Mouse (Mus musculus) ovary, postnatal 36 days (tissue): ENCODE results near the gene Plin2.
"Not testable (repeated sequence)": the region's sequence is repeated elsewhere in the genome, so short reads cannot be mapped to it uniquely, and the experiment has no call there.

Experiments
- DNase-seq: peaks from one replicate; pipeline ENCODE4 v3.0.0; 2022; ENCODE audit warnings: low spot score, mixed read lengths

The Plin2 gene

GRCm38 (mm10) chr4:86683280-86683679 is 13.4 kb upstream of the Plin2 start:
- DNase-seq = no peak

DNA sequence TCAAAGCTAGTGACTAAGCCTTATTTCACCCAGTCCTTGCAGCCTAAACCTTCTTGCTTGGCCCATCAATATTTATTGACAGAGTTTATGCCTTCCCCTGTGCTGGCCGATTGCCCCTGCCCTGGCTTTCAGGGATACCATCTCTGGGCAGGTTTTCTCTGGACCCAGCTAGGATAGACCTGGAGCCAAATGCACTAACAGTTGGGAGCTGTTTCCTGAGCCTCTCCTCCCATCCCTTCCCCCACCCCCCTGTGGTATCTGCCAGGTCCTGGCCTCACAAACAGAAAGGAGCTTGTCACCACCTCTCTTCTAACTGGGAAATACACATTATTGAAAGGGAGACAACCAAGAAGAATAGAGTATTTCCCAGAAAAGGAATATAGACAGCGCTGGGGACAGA is 12.0 kb upstream of the Plin2 start:
- no peak for DNase-seq

DNA sequence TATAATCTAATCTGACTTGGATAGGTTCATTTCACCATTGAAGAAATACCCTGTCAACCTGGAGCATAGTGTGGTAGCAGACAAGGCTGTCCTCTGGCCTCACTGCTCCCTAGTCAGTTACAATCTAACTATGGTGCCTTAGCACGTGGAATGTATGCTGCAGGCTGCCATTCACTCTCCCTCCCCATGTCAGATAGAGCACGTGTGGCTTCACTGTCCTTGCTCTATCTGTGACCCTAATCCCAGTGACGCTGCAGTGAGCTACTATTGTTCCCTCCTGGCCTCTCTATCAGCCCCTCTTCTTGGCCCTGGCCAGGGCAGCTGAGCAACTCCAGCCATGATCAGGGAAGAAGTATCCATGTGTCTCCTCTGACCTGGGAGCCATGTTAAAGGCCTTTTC is 11.6 kb upstream of the Plin2 start:
- DNase-seq = no peak

GRCm38 (mm10) chr4:86679686-86680085 is 9.8 kb upstream of the Plin2 start:
- DNase-seq = no peak

- no peak for DNase-seq
These were observed 6.9 kb upstream of the Plin2 start for GRCm38 (mm10) chr4:86676756-86677155.

GRCm38 (mm10) chr4:86674739-86675138 is 4.9 kb upstream of the Plin2 start:
- DNase-seq = not testable (repeated sequence)

GRCm38 (mm10) chr4:86674150-86674549 is 4.3 kb upstream of the Plin2 start:
- not testable (repeated sequence) for DNase-seq

DNA sequence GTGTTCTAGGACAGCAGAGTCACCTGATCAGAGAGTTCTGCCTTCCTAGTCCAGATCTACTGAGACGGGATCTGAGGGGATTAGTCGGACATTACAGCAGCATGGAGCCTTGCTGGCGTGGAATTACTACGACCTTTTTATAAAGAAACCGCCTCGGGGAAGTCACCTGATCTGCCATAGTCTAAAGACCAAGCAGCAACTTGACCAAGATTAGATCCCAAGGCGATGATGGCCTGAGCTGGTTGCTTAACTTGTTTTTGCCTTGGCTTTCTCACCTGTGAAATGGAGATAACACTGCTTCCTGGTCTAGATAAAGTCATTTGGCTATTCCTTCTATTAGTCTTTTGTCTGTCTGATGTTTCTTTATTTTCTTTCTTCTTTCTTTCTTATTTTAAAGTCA is 2.6 kb upstream of the Plin2 start:
- DNase-seq = no peak

- DNase-seq = no peak
These were observed 1.9 kb upstream of the Plin2 start for GRCm38 (mm10) chr4:86671803-86672202.

DNA sequence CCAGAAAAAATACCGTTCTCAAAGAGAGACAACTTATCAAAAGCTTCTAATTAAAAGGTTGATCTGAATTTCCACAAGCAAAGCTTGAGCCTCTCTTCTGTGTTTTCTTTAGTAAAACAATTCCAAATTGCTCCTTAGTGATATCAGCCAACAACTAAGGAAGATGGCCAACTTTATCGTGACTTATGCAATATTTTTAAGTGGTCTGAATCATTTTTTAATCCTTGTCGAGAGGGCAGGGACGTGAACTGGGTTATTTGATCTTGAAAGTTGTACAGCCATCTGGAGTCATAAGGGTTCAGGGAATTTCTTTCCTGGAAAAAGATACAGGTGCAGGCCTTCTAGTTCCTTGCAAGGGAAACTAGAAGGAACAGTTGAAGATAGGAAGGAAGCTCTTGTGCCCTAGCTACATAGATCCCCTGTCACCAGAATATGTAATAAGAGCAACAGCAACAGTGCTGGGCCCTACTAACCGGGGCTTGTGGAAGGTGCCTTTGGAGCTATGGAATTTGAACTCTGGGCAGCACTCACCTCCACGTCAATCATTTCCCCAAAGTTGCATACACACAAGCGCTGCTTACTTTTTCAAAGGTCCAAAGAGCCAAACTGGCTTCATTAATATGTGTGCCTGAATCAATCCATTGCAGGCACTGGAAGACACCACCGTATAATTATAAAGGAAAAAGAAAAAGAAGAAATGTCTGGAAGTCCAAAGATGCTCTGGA is 884 bp upstream of the Plin2 start:
- no peak for DNase-seq

DNA sequence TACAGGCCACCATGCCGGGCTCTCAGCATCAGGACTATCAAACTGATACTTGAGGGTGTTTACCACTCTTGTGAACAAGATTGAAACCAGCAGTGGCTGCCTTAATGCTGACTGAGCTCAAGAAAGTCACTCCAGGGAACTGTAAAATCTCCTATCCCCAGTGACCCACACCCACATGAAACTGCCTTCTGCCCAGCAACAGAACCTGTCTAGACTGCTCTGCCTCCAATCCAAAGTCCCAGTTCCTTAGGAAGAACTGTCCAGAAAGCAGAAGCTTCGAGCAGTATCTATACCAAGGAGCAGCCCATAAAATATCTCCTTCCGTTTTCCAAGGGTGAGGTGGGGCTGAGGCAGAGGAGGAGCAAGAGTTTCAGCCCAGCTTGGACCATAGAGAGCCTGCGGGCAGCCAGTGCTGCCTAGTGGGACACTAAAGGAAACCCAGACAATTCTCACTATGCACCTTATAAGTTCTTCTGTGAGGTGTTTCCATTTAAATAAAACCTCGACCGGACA is 563 bp downstream of the Plin2 start:
- not testable (repeated sequence) for DNase-seq

- no peak for DNase-seq
These were observed 1.4 kb downstream of the Plin2 start for GRCm38 (mm10) chr4:86668290-86669000.

GRCm38 (mm10) chr4:86665596-86665995 is 4.3 kb downstream of the Plin2 start:
- DNase-seq = no peak

DNA sequence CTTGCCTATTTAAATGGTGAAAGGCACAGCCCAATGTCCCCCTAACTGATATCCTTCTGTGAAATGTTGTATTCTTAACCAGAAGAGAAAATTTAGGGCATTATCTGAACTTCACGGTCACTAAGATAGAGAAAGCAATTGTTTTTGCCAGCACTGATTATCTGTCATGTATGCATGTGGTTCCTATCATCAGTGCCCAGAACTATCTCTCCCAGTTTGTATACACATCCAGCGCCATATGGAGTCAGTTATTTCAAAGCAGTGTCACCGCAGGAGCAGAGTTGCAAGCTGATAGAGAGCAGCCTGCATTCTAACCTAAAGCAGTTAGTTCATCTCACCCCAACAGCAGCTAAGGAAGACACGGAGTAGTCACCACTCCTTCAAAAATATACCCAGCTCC is 5.9 kb downstream of the Plin2 start:
- DNase-seq = no peak

DNA sequence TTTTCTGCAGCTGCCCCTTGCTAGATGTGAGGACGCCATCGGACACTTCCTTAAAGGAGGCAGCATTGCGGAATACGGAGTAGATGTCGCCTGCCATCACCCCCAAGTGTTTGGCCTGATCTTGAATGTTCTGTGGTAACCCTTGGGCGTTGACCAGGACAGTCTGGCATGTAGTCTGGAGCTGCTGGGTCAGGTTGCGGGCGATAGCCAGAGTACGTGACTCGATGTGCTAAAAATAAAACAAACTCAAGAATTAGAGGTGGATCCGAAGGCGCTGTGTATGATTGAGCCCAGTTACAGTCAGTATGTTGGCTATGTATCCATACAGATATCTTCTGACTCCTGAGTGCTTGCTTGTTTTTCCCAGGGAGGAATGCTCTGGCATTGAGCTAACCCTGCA is 12.7 kb downstream of the Plin2 start:
- DNase-seq = no peak

DNA sequence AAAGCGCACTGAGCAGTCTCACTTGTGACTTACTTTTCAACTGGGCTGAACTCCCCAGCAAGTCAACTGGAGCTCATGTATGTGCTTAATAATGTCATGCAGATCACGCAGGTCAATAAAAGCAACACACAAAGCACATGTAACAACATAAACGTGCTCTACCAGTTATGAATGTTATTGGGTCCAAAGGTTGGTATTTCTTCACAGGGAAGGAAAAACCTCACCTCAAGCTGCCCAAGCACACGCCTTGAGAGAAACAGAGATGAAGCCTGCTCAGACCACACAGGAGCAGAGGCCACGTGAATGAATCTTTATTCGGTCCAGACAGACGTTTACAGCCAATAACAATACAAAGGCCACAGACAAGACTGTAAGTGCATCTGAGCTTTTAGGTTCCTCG is 13.4 kb downstream of the Plin2 start:
- not testable (repeated sequence) for DNase-seq

DNA sequence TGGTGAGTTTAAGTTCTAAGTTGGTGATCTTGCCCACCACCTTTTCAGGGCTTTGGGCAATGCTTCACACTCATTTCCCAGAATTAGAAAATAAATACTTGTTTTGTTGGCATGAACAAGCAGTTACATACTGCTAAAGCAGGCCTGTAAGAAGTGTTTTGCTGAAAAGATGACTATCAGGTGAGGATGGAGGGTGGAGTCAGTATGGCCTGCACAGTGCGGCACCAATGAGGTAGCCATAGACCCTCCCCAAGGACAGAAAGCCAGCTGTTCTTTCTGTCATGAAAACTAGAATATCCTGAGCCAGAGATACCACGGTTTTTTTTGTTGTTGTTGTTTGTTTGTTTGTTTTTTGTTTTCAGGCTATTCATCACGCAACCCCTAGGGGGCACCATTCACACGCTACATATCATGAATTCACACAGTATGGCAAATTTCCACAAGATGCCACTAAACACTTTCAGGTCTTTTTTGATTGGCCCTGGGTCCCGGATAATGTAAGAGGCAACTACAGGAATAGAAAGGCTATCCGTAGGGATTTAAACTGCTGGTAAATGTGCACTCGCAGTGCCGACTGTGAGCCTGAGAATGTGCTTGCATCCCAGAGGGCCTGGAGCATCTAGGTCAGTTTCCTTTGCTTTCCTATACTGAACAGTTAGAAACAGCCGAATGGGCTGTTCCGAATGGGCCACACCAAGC is 18.0 kb downstream of the Plin2 start:
- DNase-seq = no peak

DNA sequence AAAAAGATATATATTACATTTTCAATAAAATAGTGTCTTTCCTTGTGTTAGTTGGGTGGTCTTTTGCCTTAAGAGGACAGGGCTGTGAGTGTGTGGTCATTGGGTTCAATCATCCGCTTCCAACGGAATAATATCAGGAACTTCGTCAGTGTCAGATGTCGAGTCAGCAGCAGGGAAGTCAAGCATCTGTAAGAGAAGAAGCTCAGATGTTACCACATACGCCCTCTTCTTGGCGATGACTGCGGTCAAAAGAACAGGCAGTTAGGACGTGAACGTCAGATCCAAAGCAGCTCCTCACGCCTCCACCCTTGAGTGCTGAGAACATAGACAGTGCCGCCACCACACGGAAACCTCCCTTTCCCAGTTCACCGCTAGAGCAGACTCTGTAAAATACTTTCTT is 21.5 kb downstream of the Plin2 start:
- not testable (repeated sequence) for DNase-seq

DNA sequence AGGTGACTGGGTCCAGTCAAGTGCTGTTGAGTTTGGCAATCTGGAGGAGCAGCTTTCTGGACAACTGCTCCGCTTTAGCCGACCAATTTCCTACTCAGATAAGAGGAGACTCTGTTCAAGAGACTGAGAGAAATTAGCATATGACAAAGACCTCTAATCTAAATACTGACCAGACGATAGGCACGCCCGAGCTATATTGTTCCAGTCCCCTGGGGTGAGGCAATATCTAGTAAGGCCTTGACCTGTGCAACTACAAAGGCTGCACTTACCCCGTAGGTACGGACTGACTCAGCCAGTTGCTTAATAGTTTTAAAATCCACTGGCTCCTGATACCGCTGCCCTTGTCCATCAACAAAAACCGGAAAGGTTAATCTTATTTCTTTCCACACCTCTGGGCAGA is 32.3 kb downstream of the Plin2 start:
- not testable (repeated sequence) for DNase-seq

GRCm38 (mm10) chr4:86634873-86635272 is 35.0 kb downstream of the Plin2 start:
- not testable (repeated sequence) for DNase-seq

DNA sequence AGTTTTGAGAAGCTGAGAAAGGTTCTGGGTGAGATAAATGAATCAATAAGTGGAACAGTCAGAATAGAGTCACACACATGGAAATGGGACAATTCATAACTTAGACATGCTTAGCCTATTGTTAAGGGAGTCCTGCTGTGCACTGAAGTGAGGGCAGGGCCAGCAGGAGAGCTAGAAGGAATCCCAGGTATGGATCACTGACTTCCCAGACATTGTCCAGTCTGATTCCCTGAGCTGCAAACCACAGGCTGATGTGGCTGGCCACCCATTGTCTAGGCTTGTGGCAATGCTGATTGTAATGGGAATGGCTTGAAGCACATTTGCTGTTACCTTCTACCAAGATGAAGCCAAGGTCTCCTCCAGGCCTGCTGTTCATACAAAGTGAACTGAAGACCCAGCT is 35.5 kb downstream of the Plin2 start:
- DNase-seq = not testable (repeated sequence)

GRCm38 (mm10) chr4:86632556-86632955 is 37.3 kb downstream of the Plin2 start:
- not testable (repeated sequence) for DNase-seq

GRCm38 (mm10) chr4:86631831-86632230 is 38.0 kb downstream of the Plin2 start:
- DNase-seq = no peak
